Mouse (Mus musculus): ENCODE measurements around the gene Itgb2.

GRCm38 (mm10) chr10:77528634-77529033 is 1.4 kb upstream of the Itgb2 start:
- no peak for TF ChIP-seq CTCF (IDR thresholded peaks at IDR 0.05; ENCODE audit: low read depth)
- TF ChIP-seq EP300 (IDR thresholded peaks at IDR 0.05; ENCODE audit: low read depth), result no peak
